Mouse (Mus musculus) A20 (cell line): Measurements from ENCODE around the gene Itgav.

Experiments used
- DNase-seq: peaks from one replicate; pipeline ENCODE4 v3.0.0-alpha.2; 2011; ENCODE audit warnings: low read depth, low spot score

Gene Itgav

GRCm38 (mm10) chr2:83748581-83749118 lies 24.5 kb downstream of the Itgav start:
- DNase-seq = no peak

- no peak for DNase-seq
Measured at GRCm38 (mm10) chr2:83753008-83753407, 28.8 kb downstream of the Itgav start.

GRCm38 (mm10) chr2:83754306-83754837 lies 30.2 kb downstream of the Itgav start:
- DNase-seq = peak; percentile 42

- DNase-seq = no peak
Measured at GRCm38 (mm10) chr2:83758606-83759215, 34.5 kb downstream of the Itgav start.

- no peak for DNase-seq
Measured at GRCm38 (mm10) chr2:83759216-83759648, 35.0 kb downstream of the Itgav start.

GRCm38 (mm10) chr2:83759667-83760066 lies 35.5 kb downstream of the Itgav start:
- no peak for DNase-seq

GRCm38 (mm10) chr2:83760112-83760511 lies 35.9 kb downstream of the Itgav start:
- no peak for DNase-seq

- DNase-seq = no peak
Measured at GRCm38 (mm10) chr2:83761506-83761905, 37.3 kb downstream of the Itgav start.

GRCm38 (mm10) chr2:83762106-83762855 lies 38.1 kb downstream of the Itgav start:
- no peak for DNase-seq

GRCm38 (mm10) chr2:83766058-83766457 lies 41.9 kb downstream of the Itgav start:
- DNase-seq = no peak

GRCm38 (mm10) chr2:83766878-83767277 lies 42.7 kb downstream of the Itgav start:
- DNase-seq = peak; percentile 60

GRCm38 (mm10) chr2:83768311-83769047 lies 44.3 kb downstream of the Itgav start:
- DNase-seq = peak; percentile 73

GRCm38 (mm10) chr2:83771155-83771812 lies 47.1 kb downstream of the Itgav start:
- DNase-seq = peak; percentile 70

GRCm38 (mm10) chr2:83791330-83792073 lies 67.3 kb downstream of the Itgav start:
- DNase-seq = no peak

GRCm38 (mm10) chr2:83792102-83792501 lies 67.9 kb downstream of the Itgav start:
- no peak for DNase-seq

- DNase-seq = no peak
Measured at GRCm38 (mm10) chr2:83795766-83796165, 71.6 kb downstream of the Itgav start.

- no peak for DNase-seq
Measured at GRCm38 (mm10) chr2:83797902-83798497, 73.8 kb downstream of the Itgav start.

GRCm38 (mm10) chr2:83812483-83813272 lies 88.5 kb downstream of the Itgav start, which contains the start of gene Fam171b:
Fam171b (plus strand) TSS chr2:83812636.
- peak; percentile 88 for DNase-seq

- peak; percentile 8 for DNase-seq
Measured at GRCm38 (mm10) chr2:83813273-83813892, 89.2 kb downstream of the Itgav start.
